Mouse (Mus musculus) liver, postnatal 0 days (tissue): Measurements from ENCODE around the gene Vav2. TPM values are rescaled to one million over a fixed set of nuclear protein-coding genes. Genes with fewer than 3 reads are reported as not detected.

Experiments
- ATAC-seq: fragments of 200-750 bp; cut with Nextera tagmentation; 2 replicates; pipeline ENCODE4 v1.8.0; 2017; ENCODE audit warnings: mild to moderate bottlenecking, moderate library complexity
- DNase-seq: peaks from one replicate; pipeline ENCODE4 v3.0.0-alpha.2; 2016
- H3K27ac ChIP-seq: fragments of 300-500 bp; sonication (generic); 2 replicates; pipeline ENCODE4 v1.5.1; 2014; ENCODE audit warnings: antibody characterized with exemption, moderate library complexity, mild to moderate bottlenecking, low read depth
- H3K27me3 ChIP-seq: fragments of 300-500 bp; sonication (generic); 2 replicates; pipeline ENCODE4 v1.6.1; 2014; ENCODE audit warnings: low read length, control low read depth, mixed read lengths; ENCODE audit not compliant: insufficient read depth
- H3K36me3 ChIP-seq: fragments of 300-500 bp; sonication (generic); replicated peaks from 2 replicates; pipeline ENCODE4 v1.6.1; 2014; ENCODE audit warnings: mild to moderate bottlenecking, control low read depth, low read length, moderate library complexity, mixed read lengths; ENCODE audit not compliant: insufficient read depth
- H3K4me1 ChIP-seq: fragments of 300-500 bp; sonication (generic); 2 replicates; pipeline ENCODE4 v1.6.1; 2014; ENCODE audit warnings: antibody characterized with exemption, mild to moderate bottlenecking, control low read depth; ENCODE audit not compliant: insufficient read depth
- H3K4me2 ChIP-seq: fragments of 300-500 bp; sonication (generic); 2 replicates; pipeline ENCODE4 v1.6.1; 2014; ENCODE audit warnings: low read depth, mild to moderate bottlenecking, low read length, moderate library complexity, mixed read lengths
- H3K4me3 ChIP-seq: fragments of 300-500 bp; sonication (generic); 2 replicates; pipeline ENCODE4 v1.5.1; 2014; ENCODE audit warnings: low read depth, low read length
- H3K9ac ChIP-seq: fragments of 300-500 bp; sonication (generic); replicated peaks from 2 replicates; pipeline ENCODE4 v1.6.1; 2014; ENCODE audit warnings: mild to moderate bottlenecking, moderate library complexity
- H3K9me3 ChIP-seq: fragments of 300-500 bp; sonication (generic); 2 replicates; pipeline ENCODE4 v1.6.1; 2016; ENCODE audit warnings: mild to moderate bottlenecking, control low read depth, low read length, mixed read lengths
- CTCF ChIP-seq: sonication (generic); IDR thresholded peaks from 2 replicates; pipeline ENCODE4 v1.5.1; 2016; ENCODE audit warnings: antibody characterized with exemption, low read depth
- EP300 ChIP-seq: IDR thresholded peaks from 2 replicates; pipeline ENCODE4 v1.6.1; 2016; ENCODE audit warnings: antibody characterized with exemption, low read depth, mild to moderate bottlenecking
- WGBS: fragments of 180-500 bp; shearing (Covaris S2); extraction: QIAGEN DNeasy Blood & Tissue Kit; methylation state at CpG from one replicate; pipeline ENCODE4 v1.1.7; 2014; ENCODE audit not compliant: insufficient replicate concordance; 5-methylcytosine and 5-hydroxymethylcytosine counted together
- polyA plus RNA-seq: library from polyadenylated mRNA; unstranded; fragments of >200 nt; fragmentation: Nextera tagmentation; extraction: Ambion mirVana; gene quantifications from 2 replicates; pipeline ENCODE4 v1.2.1, GENCODE M21; 2015

The Vav2 gene
- polyA plus RNA-seq, 1 experiment from 2014 or later: 6.3 TPM

- no peak overlapping the region for H3K4me3 ChIP-seq
- DNase-seq (no peak), ATAC-seq (no peak)
- no peaks in the 10 kb centered on the region for H3K9me3 ChIP-seq
- TF ChIP-seq EP300 (no peak), CTCF (no peak)
- 67% methylated on average over 7 of the region's 7 CpGs for WGBS
- H3K27me3 ChIP-seq: no peaks in the 10 kb centered on the region
- H3K36me3 ChIP-seq: no peaks in the 10 kb centered on the region
- no peak overlapping the region for H3K27ac ChIP-seq
- no peak overlapping the region for H3K9ac ChIP-seq
- no peak overlapping the region for H3K4me2 ChIP-seq
- peaks cover 39% of the 10 kb centered on the region for H3K4me1 ChIP-seq
These were observed 100.5 kb downstream of the Vav2 start for GRCm38 (mm10) chr2:27326357-27326756.

GRCm38 (mm10) chr2:27324690-27325089 is 102.1 kb downstream of the Vav2 start:
- DNase-seq: no peak
- Histone ChIP-seq H3K36me3 (no peaks in the 10 kb centered on the region), H3K4me1 (peaks cover 36% of the 10 kb centered on the region), H3K4me3 (no peak overlapping the region), H3K9me3 (no peaks in the 10 kb centered on the region), H3K27ac (no peak overlapping the region), H3K4me2 (no peak overlapping the region), H3K27me3 (no peaks in the 10 kb centered on the region), H3K9ac (no peak overlapping the region)
- 39% methylated on average over 2 of the region's 2 CpGs for WGBS
- no peak for ATAC-seq
- TF ChIP-seq EP300 (no peak), CTCF (no peak)

- H3K9me3 ChIP-seq: no peaks in the 10 kb centered on the region
- H3K4me3 ChIP-seq: no peak overlapping the region
- no peak overlapping the region for H3K9ac ChIP-seq
- H3K27ac ChIP-seq: no peak overlapping the region
- H3K36me3 ChIP-seq: no peaks in the 10 kb centered on the region
- H3K27me3 ChIP-seq: no peaks in the 10 kb centered on the region
- DNase-seq (no peak), ATAC-seq (no peak)
- WGBS: 73% methylated on average over 6 of the region's 6 CpGs
- TF ChIP-seq EP300 (no peak), CTCF (no peak)
- H3K4me2 ChIP-seq: no peak overlapping the region
- peaks cover 6% of the 10 kb centered on the region for H3K4me1 ChIP-seq
These were observed 105.4 kb downstream of the Vav2 start for GRCm38 (mm10) chr2:27321431-27321875.

GRCm38 (mm10) chr2:27320820-27321219 is 106.0 kb downstream of the Vav2 start:
- Histone ChIP-seq H3K36me3 (no peaks in the 10 kb centered on the region), H3K27ac (no peak overlapping the region), H3K9me3 (no peaks in the 10 kb centered on the region), H3K9ac (no peak overlapping the region), H3K4me2 (no peak overlapping the region), H3K27me3 (no peaks in the 10 kb centered on the region), H3K4me1 (peaks cover 2% of the 10 kb centered on the region; the same call in 1 of the 2 replicates), H3K4me3 (no peak overlapping the region)
- 77% methylated on average over 8 of the region's 8 CpGs for WGBS
- no peak for TF ChIP-seq CTCF
- no peak for TF ChIP-seq EP300
- DNase-seq (no peak), ATAC-seq (no peak)

GRCm38 (mm10) chr2:27318606-27319005 is 108.2 kb downstream of the Vav2 start:
- H3K9ac ChIP-seq: no peak overlapping the region
- WGBS: 67% methylated on average over 4 of the region's 4 CpGs
- TF ChIP-seq EP300 (no peak), CTCF (no peak)
- no peak overlapping the region for H3K27ac ChIP-seq
- H3K4me2 ChIP-seq: no peak overlapping the region
- H3K4me1 ChIP-seq: no peaks in the 10 kb centered on the region; the same call in 1 of the 2 replicates
- ATAC-seq (0 out of 2 replicates have a peak, but pooled peaks have one; percentile 21), DNase-seq (no peak)
- H3K4me3 ChIP-seq: no peak overlapping the region
- H3K27me3 ChIP-seq: no peaks in the 10 kb centered on the region
- no peaks in the 10 kb centered on the region; the same call in 1 of the 2 replicates for H3K36me3 ChIP-seq
- H3K9me3 ChIP-seq: no peaks in the 10 kb centered on the region

- DNase-seq (no peak), ATAC-seq (no peak)
- Histone ChIP-seq H3K27me3 (no peaks in the 10 kb centered on the region), H3K9me3 (no peaks in the 10 kb centered on the region), H3K4me1 (no peaks in the 10 kb centered on the region; the same call in 1 of the 2 replicates), H3K4me3 (no peak overlapping the region), H3K36me3 (no peaks in the 10 kb centered on the region; the same call in 1 of the 2 replicates), H3K9ac (no peak overlapping the region), H3K27ac (no peak overlapping the region), H3K4me2 (no peak overlapping the region)
- WGBS: no CpG with 5 or more reads among the region's 1 CpGs
- TF ChIP-seq EP300 (no peak), CTCF (no peak)
These were observed 108.6 kb downstream of the Vav2 start for GRCm38 (mm10) chr2:27318197-27318596.
